Mouse (Mus musculus) adrenal gland, adult 18-20 months (tissue): ENCODE measurements around the gene Rfx5. TPM values are rescaled to one million over a fixed set of nuclear protein-coding genes. Genes with fewer than 3 reads are reported as not detected.
"Not testable (repeated sequence)": the region's sequence is repeated elsewhere in the genome, so short reads cannot be mapped to it uniquely, and the experiment has no call there.

Source experiments
- DNase-seq, 2 experiments: peaks; one replicate each; pipeline ENCODE4 v3.0.0; 2021 to 2022; ENCODE audit warnings: low spot score in 2 of 2
- long read RNA-seq, 2 experiments: library from polyadenylated mRNA; stranded (forward); transcript quantifications; one replicate each; pipeline ENCODE4 v2.0.0; 2021
- total RNA-seq, 2 experiments: library from RNA; stranded (reverse); gene quantifications; 1 replicate in 1 of 2; 2 replicates in 1 of 2; pipeline ENCODE4 v1.2.3; 2021

Gene Rfx5
- 10 to 100 TPM; 13.4 to 20.4 TPM for total RNA-seq
- long read RNA-seq, experiment 1, partial matches to known transcripts, result 0 of 5 reads
- long read RNA-seq, experiment 1, other reads (novel, unspliced or antisense), result 5 of 5 reads
- long read RNA-seq, experiment 2, full-length matches to known transcripts, result 2 of 3 reads
- long read RNA-seq, experiment 2, partial matches to known transcripts, result 0 of 3 reads
- long read RNA-seq, experiment 2, other reads (novel, unspliced or antisense), result 1 of 3 reads

GRCm38 (mm10) chr3:94953764-94954616 is at the start of gene Rfx5:
Gene Rfx5, plus strand, starts transcription at chr3:94954075.
- peak; percentile 78 to 79 for DNase-seq

GRCm38 (mm10) chr3:94904759-94905158 is 49.1 kb upstream of the Rfx5 start:
- not testable (repeated sequence) for DNase-seq

GRCm38 (mm10) chr3:94906482-94906881 is 47.4 kb upstream of the Rfx5 start:
- no peak for DNase-seq

GRCm38 (mm10) chr3:94911050-94911693 is 42.7 kb upstream of the Rfx5 start:
- no peak for DNase-seq

GRCm38 (mm10) chr3:94913801-94914200 is 40.1 kb upstream of the Rfx5 start:
- DNase-seq, result no peak

- DNase-seq, result no peak
These were observed 37.8 kb upstream of the Rfx5 start for GRCm38 (mm10) chr3:94915903-94916741.

- no peak for DNase-seq
These were observed 36.0 kb upstream of the Rfx5 start for GRCm38 (mm10) chr3:94917816-94918361.

GRCm38 (mm10) chr3:94918845-94919244 is 35.0 kb upstream of the Rfx5 start:
- no peak for DNase-seq

- no peak for DNase-seq
These were observed 32.8 kb upstream of the Rfx5 start for GRCm38 (mm10) chr3:94921104-94921503.

- no peak for DNase-seq
These were observed 31.5 kb upstream of the Rfx5 start for GRCm38 (mm10) chr3:94922333-94922732.

- DNase-seq, result no peak
These were observed 29.2 kb upstream of the Rfx5 start for GRCm38 (mm10) chr3:94924688-94925087.

GRCm38 (mm10) chr3:94926301-94926736 is 27.6 kb upstream of the Rfx5 start:
- DNase-seq, result not testable (repeated sequence)

- not testable (repeated sequence) for DNase-seq
These were observed 24.9 kb upstream of the Rfx5 start for GRCm38 (mm10) chr3:94928979-94929378.

- not testable (repeated sequence) for DNase-seq
These were observed 23.2 kb upstream of the Rfx5 start for GRCm38 (mm10) chr3:94930386-94931266.

GRCm38 (mm10) chr3:94931427-94932082 is 22.3 kb upstream of the Rfx5 start:
- not testable (repeated sequence) for DNase-seq

- not testable (repeated sequence) for DNase-seq
These were observed 21.6 kb upstream of the Rfx5 start for GRCm38 (mm10) chr3:94932279-94932678.

- peak; percentile 79 to 81 for DNase-seq
These were observed 20.9 kb upstream of the Rfx5 start, which contains the start of gene Selenbp1 for GRCm38 (mm10) chr3:94932809-94933564. Gene Selenbp1, plus strand, starts transcription at chr3:94933056.

- DNase-seq, result not testable (repeated sequence)
These were observed 20.3 kb upstream of the Rfx5 start for GRCm38 (mm10) chr3:94933604-94934003.
